Mouse (Mus musculus): ENCODE data around the gene Ifitm3. TPM values are rescaled to one million over a fixed set of nuclear protein-coding genes. Genes with fewer than 3 reads are reported as not detected.
A peak's percentile ranks its signal among the peaks of the same experiment; 100 is the strongest.

The Ifitm3 gene
- polyA plus RNA-seq, 1 experiment from 2014 or later = 50.1 TPM

GRCm38 (mm10) chr7:140967862-140968591 lies 42.5 kb downstream of the Ifitm3 start:
- Histone ChIP-seq H3K27me3 (replicated peaks) (no peaks in the 10 kb centered on the region), H3K4me2 (0 out of 2 replicates have a peak overlapping the region, but pooled peaks have one; percentile 13), H3K9ac (replicated peaks) (no peak overlapping the region), H3K27ac (replicated peaks) (no peak overlapping the region), H3K9me3 (replicated peaks) (no peaks in the 10 kb centered on the region), H3K4me1 (no peaks in the 10 kb centered on the region), H3K36me3 (no peaks in the 10 kb centered on the region), H3K4me3 (replicated peaks) (no peak overlapping the region)
- 8% methylated on average over 14 of the region's 14 CpGs for whole genome bisulfite sequencing
- ATAC-seq (ENCODE audit: low FRiP score) = no peak

GRCm38 (mm10) chr7:140966921-140967320 lies 43.6 kb downstream of the Ifitm3 start, which contains the start of gene Ifitm1:
Ifitm1 (plus strand) TSS chr7:140967221.
- H3K4me3 ChIP-seq (replicated peaks) = no peak within 1 kb of the TSS
- no peak within 1 kb of the TSS for H3K27ac ChIP-seq (replicated peaks)
- no peaks in the 10 kb centered on the region for H3K9me3 ChIP-seq (replicated peaks)
- WGBS = 78% methylated on average over 4 of the region's 4 CpGs
- ATAC-seq (ENCODE audit: low FRiP score) = no peak
- H3K4me1 ChIP-seq = no peaks in the 10 kb centered on the region
- no peaks in the 10 kb centered on the region for H3K27me3 ChIP-seq (replicated peaks)
- H3K9ac ChIP-seq (replicated peaks) = no peak within 1 kb of the TSS
- no peaks in the 10 kb centered on the region for H3K36me3 ChIP-seq
- 0 out of 2 replicates have a peak within 1 kb of the TSS, but pooled peaks have one; percentile 13 for H3K4me2 ChIP-seq

DNA sequence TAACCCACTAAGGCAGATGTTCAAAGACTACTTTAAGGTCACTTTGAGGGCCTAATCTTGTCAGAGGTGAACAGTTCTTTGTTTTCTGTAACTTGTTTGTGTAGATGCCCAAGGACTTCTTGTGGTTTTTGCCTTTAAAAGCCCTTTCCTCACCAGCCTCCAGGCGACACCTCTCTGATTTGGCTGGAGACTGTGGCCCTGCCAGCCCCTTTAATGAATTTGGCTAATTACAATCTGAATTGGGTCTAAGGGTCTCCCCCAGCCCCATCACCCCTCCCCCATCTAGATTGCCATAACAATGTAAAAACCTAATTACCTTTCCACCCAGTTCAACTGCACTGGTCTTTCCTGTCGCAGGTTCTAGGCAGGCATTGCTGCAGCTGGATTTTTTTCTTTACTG lies 47.8 kb downstream of the Ifitm3 start:
- H3K4me2 ChIP-seq = no peak overlapping the region
- H3K9ac ChIP-seq (replicated peaks) = no peak overlapping the region
- peaks cover 5% of the 10 kb centered on the region; the same call in 1 of the 2 replicates for H3K4me1 ChIP-seq
- no peak for ATAC-seq (ENCODE audit: low FRiP score)
- H3K4me3 ChIP-seq (replicated peaks) = no peak overlapping the region
- WGBS = 47% methylated on average over 2 of the region's 2 CpGs
- H3K9me3 ChIP-seq (replicated peaks) = no peaks in the 10 kb centered on the region
- H3K27me3 ChIP-seq (replicated peaks) = no peaks in the 10 kb centered on the region
- H3K36me3 ChIP-seq = no peaks in the 10 kb centered on the region
- no peak overlapping the region for H3K27ac ChIP-seq (replicated peaks)

- Histone ChIP-seq H3K4me1 (peaks cover 5% of the 10 kb centered on the region; the same call in 1 of the 2 replicates), H3K27ac (replicated peaks) (no peak overlapping the region), H3K9me3 (replicated peaks) (no peaks in the 10 kb centered on the region), H3K9ac (replicated peaks) (no peak overlapping the region), H3K4me3 (replicated peaks) (no peak overlapping the region), H3K27me3 (replicated peaks) (no peaks in the 10 kb centered on the region), H3K4me2 (no peak overlapping the region), H3K36me3 (no peaks in the 10 kb centered on the region)
- 49% methylated on average over 2 of the region's 2 CpGs for WGBS
- ATAC-seq (ENCODE audit: low FRiP score) = no peak
These were observed 49.2 kb downstream of the Ifitm3 start for GRCm38 (mm10) chr7:140961416-140961815.

DNA sequence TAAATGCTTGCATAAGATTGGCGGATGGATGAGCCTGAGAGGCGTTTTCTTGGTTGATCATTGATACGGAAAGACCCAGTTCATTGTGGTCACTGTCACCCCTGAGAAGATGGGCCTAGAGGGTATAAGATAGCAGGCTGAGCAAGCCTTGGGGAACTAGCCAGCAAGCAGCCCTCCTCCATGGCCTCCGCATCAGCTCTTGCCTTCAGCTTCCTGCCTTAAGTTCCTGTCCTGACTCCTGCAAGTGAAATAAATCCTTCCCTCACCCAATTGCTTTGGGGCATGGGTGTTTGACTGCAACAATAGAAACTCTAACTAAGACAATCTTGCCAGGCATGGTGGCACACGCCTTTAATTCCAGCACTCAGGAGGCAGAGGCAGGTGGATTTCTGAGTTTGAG lies 50.5 kb downstream of the Ifitm3 start:
- no peak for ATAC-seq (ENCODE audit: low FRiP score)
- whole genome bisulfite sequencing = 48% methylated on average over 5 of the region's 5 CpGs
- Histone ChIP-seq H3K9me3 (replicated peaks) (no peaks in the 10 kb centered on the region), H3K9ac (replicated peaks) (no peak overlapping the region), H3K4me3 (replicated peaks) (no peak overlapping the region), H3K36me3 (no peaks in the 10 kb centered on the region), H3K27ac (replicated peaks) (no peak overlapping the region), H3K27me3 (replicated peaks) (no peaks in the 10 kb centered on the region), H3K4me1 (peaks cover 5% of the 10 kb centered on the region; the same call in 1 of the 2 replicates), H3K4me2 (no peak overlapping the region)

Other genes with a start within 250 kb of the Ifitm3 start
- not detected in 2 replicates for gene Cyp2e1, start 247.0 kb downstream of the Ifitm3 start, polyA plus RNA-seq (2015; fragmentation: Nextera tagmentation; extraction: Ambion mirVana)
- 0.47 and 0.73 TPM in 2 replicates for gene Syce1, start 222.9 kb downstream of the Ifitm3 start, polyA plus RNA-seq (2015; fragmentation: Nextera tagmentation; extraction: Ambion mirVana)
- gene Zfp941, start 188.6 kb downstream of the Ifitm3 start, polyA plus RNA-seq (2015; fragmentation: Nextera tagmentation; extraction: Ambion mirVana) = 29.4 and 33.1 TPM in 2 replicates
- 0.23 and 0.46 TPM in 2 replicates for gene Urah, start 175.8 kb downstream of the Ifitm3 start, polyA plus RNA-seq (2015; fragmentation: Nextera tagmentation; extraction: Ambion mirVana)
- not detected in 2 replicates for gene Scgb1c1, start 165.2 kb downstream of the Ifitm3 start, polyA plus RNA-seq (2015; fragmentation: Nextera tagmentation; extraction: Ambion mirVana)
- not detected in 2 replicates for gene Odf3, start 163.0 kb downstream of the Ifitm3 start, polyA plus RNA-seq (2015; fragmentation: Nextera tagmentation; extraction: Ambion mirVana)
- gene Gm45785, start 154.4 kb downstream of the Ifitm3 start, polyA plus RNA-seq (2015; fragmentation: Nextera tagmentation; extraction: Ambion mirVana) = not detected in 2 replicates
- 91.9 and 94.8 TPM in 2 replicates for gene Ric8a, start 153.8 kb downstream of the Ifitm3 start, polyA plus RNA-seq (2015; fragmentation: Nextera tagmentation; extraction: Ambion mirVana)
- 45.8 and 49.1 TPM in 2 replicates for gene Bet1l, start 153.2 kb downstream of the Ifitm3 start, polyA plus RNA-seq (2015; fragmentation: Nextera tagmentation; extraction: Ambion mirVana)
- 253 and 254 TPM in 2 replicates for gene Psmd13, start 128.8 kb downstream of the Ifitm3 start, polyA plus RNA-seq (2015; fragmentation: Nextera tagmentation; extraction: Ambion mirVana)
- 61.9 and 67.8 TPM in 2 replicates for gene Sirt3, start 128.5 kb downstream of the Ifitm3 start, polyA plus RNA-seq (2015; fragmentation: Nextera tagmentation; extraction: Ambion mirVana)
- 1.5 and 4.8 TPM in 2 replicates for gene Cox8b, start 110.3 kb downstream of the Ifitm3 start, polyA plus RNA-seq (2015; fragmentation: Nextera tagmentation; extraction: Ambion mirVana)
- gene Nlrp6, start 89.9 kb downstream of the Ifitm3 start, polyA plus RNA-seq (2015; fragmentation: Nextera tagmentation; extraction: Ambion mirVana) = 0.67 and 5.6 TPM in 2 replicates
- gene Pgghg, start 69.4 kb downstream of the Ifitm3 start, polyA plus RNA-seq (2015; fragmentation: Nextera tagmentation; extraction: Ambion mirVana) = 6.3 and 10.2 TPM in 2 replicates
- gene Ifitm5, start 60.5 kb downstream of the Ifitm3 start, polyA plus RNA-seq (2015; fragmentation: Nextera tagmentation; extraction: Ambion mirVana) = 3.0 and 4.5 TPM in 2 replicates
- gene Gm45717, start 54.8 kb downstream of the Ifitm3 start, polyA plus RNA-seq (2015; fragmentation: Nextera tagmentation; extraction: Ambion mirVana) = not detected in 2 replicates
- gene Ifitm2, start 54.8 kb downstream of the Ifitm3 start, polyA plus RNA-seq (2015; fragmentation: Nextera tagmentation; extraction: Ambion mirVana) = 197 and 409 TPM in 2 replicates
- gene Ifitm1, start 43.5 kb downstream of the Ifitm3 start, polyA plus RNA-seq (2015; fragmentation: Nextera tagmentation; extraction: Ambion mirVana) = 20.6 and 115 TPM in 2 replicates
- gene Ifitm6, start 7.2 kb upstream of the Ifitm3 start, polyA plus RNA-seq (2015; fragmentation: Nextera tagmentation; extraction: Ambion mirVana) = 1.7 and 1.8 TPM in 2 replicates
- gene Gm17387, start 18.4 kb upstream of the Ifitm3 start, polyA plus RNA-seq (2015; fragmentation: Nextera tagmentation; extraction: Ambion mirVana) = not detected in 2 replicates
- 39.3 and 51.2 TPM in 2 replicates for gene B4galnt4, start 50.3 kb upstream of the Ifitm3 start, polyA plus RNA-seq (2015; fragmentation: Nextera tagmentation; extraction: Ambion mirVana)
- gene Pkp3, start 67.4 kb upstream of the Ifitm3 start, polyA plus RNA-seq (2015; fragmentation: Nextera tagmentation; extraction: Ambion mirVana) = 0.18 and 8.4 TPM in 2 replicates
- gene Sigirr, start 89.8 kb upstream of the Ifitm3 start, polyA plus RNA-seq (2015; fragmentation: Nextera tagmentation; extraction: Ambion mirVana) = 3.3 and 7.8 TPM in 2 replicates
- gene Ano9, start 107.0 kb upstream of the Ifitm3 start, polyA plus RNA-seq (2015; fragmentation: Nextera tagmentation; extraction: Ambion mirVana) = 0.60 and 1.4 TPM in 2 replicates
- gene Ptdss2, start 111.6 kb upstream of the Ifitm3 start, polyA plus RNA-seq (2015; fragmentation: Nextera tagmentation; extraction: Ambion mirVana) = 83.2 and 86.7 TPM in 2 replicates
- gene Rnh1, start 162.1 kb upstream of the Ifitm3 start, polyA plus RNA-seq (2015; fragmentation: Nextera tagmentation; extraction: Ambion mirVana) = 50.0 and 69.8 TPM in 2 replicates
- 166 and 188 TPM in 2 replicates for gene Hras, start 183.2 kb upstream of the Ifitm3 start, polyA plus RNA-seq (2015; fragmentation: Nextera tagmentation; extraction: Ambion mirVana)
- gene Lrrc56, start 183.4 kb upstream of the Ifitm3 start, polyA plus RNA-seq (2015; fragmentation: Nextera tagmentation; extraction: Ambion mirVana) = 9.0 and 9.1 TPM in 2 replicates
- gene Lmntd2, start 203.3 kb upstream of the Ifitm3 start, polyA plus RNA-seq (2015; fragmentation: Nextera tagmentation; extraction: Ambion mirVana) = 0.35 and 1.6 TPM in 2 replicates
- 24.1 and 28.1 TPM in 2 replicates for gene Rassf7, start 205.1 kb upstream of the Ifitm3 start, polyA plus RNA-seq (2015; fragmentation: Nextera tagmentation; extraction: Ambion mirVana)
- gene Phrf1, start 218.0 kb upstream of the Ifitm3 start, polyA plus RNA-seq (2015; fragmentation: Nextera tagmentation; extraction: Ambion mirVana) = 54.9 and 60.2 TPM in 2 replicates

Data from neural tube, embryonic 15.5 days (tissue).